Mouse (Mus musculus): Measurements from ENCODE around the gene Ech1.

The Ech1 gene

GRCm38 (mm10) chr7:28803756-28804155 lies 21.3 kb upstream of the Ech1 start:
- no peak for DNase-seq

GRCm38 (mm10) chr7:28806869-28807268 lies 18.1 kb upstream of the Ech1 start:
- DNase-seq: no peak

- no peak for DNase-seq
These were observed 17.3 kb upstream of the Ech1 start for GRCm38 (mm10) chr7:28807641-28808220.

- peak in 1 of 2 experiments; percentile 66 for DNase-seq
These were observed 16.6 kb upstream of the Ech1 start, which contains the start of gene Hnrnpl for GRCm38 (mm10) chr7:28808221-28808941. Gene Hnrnpl, plus strand, starts transcription at chr7:28808541.

- DNase-seq: peak; percentile 96 to 98
These were observed 16.0 kb upstream of the Ech1 start for GRCm38 (mm10) chr7:28808957-28809393.

- DNase-seq: peak; percentile 78 to 79
These were observed 15.5 kb upstream of the Ech1 start for GRCm38 (mm10) chr7:28809401-28810089.

- peak; percentile 97 to 99 for DNase-seq
These were observed 14.6 kb upstream of the Ech1 start for GRCm38 (mm10) chr7:28810107-28811066.

- peak; percentile 95 to 98 for DNase-seq
These were observed 13.8 kb upstream of the Ech1 start for GRCm38 (mm10) chr7:28811228-28811627.

GRCm38 (mm10) chr7:28811640-28812275 lies 13.3 kb upstream of the Ech1 start:
- DNase-seq: no peak

- DNase-seq: no peak
These were observed 12.6 kb upstream of the Ech1 start for GRCm38 (mm10) chr7:28812436-28812835.

- no peak for DNase-seq
These were observed 12.1 kb upstream of the Ech1 start for GRCm38 (mm10) chr7:28812949-28813348.

- no peak for DNase-seq
These were observed 10.5 kb upstream of the Ech1 start for GRCm38 (mm10) chr7:28814306-28815034.

GRCm38 (mm10) chr7:28815230-28815629 lies 9.8 kb upstream of the Ech1 start:
- no peak for DNase-seq

GRCm38 (mm10) chr7:28816201-28816600 lies 8.8 kb upstream of the Ech1 start:
- DNase-seq: no peak

- no peak for DNase-seq
These were observed 8.1 kb upstream of the Ech1 start for GRCm38 (mm10) chr7:28816920-28817319.

- DNase-seq: no peak
These were observed 7.5 kb upstream of the Ech1 start for GRCm38 (mm10) chr7:28817524-28817923.

- no peak for DNase-seq
These were observed 7.1 kb upstream of the Ech1 start for GRCm38 (mm10) chr7:28817957-28818356.

GRCm38 (mm10) chr7:28818436-28818835 lies 6.6 kb upstream of the Ech1 start:
- peak in 1 of 2 experiments; percentile 38 for DNase-seq

- no peak for DNase-seq
These were observed 6.1 kb upstream of the Ech1 start for GRCm38 (mm10) chr7:28818861-28819452.

GRCm38 (mm10) chr7:28819571-28819970 lies 5.4 kb upstream of the Ech1 start:
- DNase-seq: no peak

Data from thymus, postnatal 36 days (tissue).